Mouse (Mus musculus) hindbrain, embryonic 13.5 days (tissue): ENCODE data around the gene Papola. TPM values are rescaled to one million over a fixed set of nuclear protein-coding genes. Genes with fewer than 3 reads are reported as not detected.

Experiments
- ATAC-seq: fragments of 200-750 bp; cut with Nextera tagmentation; 2 replicates; pipeline ENCODE4 v1.8.0; 2017; ENCODE audit warnings: moderate TSS enrichment; ENCODE audit not compliant: low FRiP score
- H3K27ac ChIP-seq: fragments of 300-500 bp; sonication (generic); 2 replicates; pipeline ENCODE4 v1.5.1; 2015; ENCODE audit warnings: inconsistent platforms, mild to moderate bottlenecking, moderate library complexity
- H3K27me3 ChIP-seq: fragments of 300-500 bp; sonication (generic); 2 replicates; pipeline ENCODE4 v1.6.1; 2015; ENCODE audit warnings: mild to moderate bottlenecking, inconsistent platforms
- H3K36me3 ChIP-seq: fragments of 300-500 bp; sonication (generic); 2 replicates; pipeline ENCODE4 v1.6.1; 2015; ENCODE audit warnings: mild to moderate bottlenecking, inconsistent platforms
- H3K4me1 ChIP-seq: fragments of 300-500 bp; sonication (generic); replicated peaks from 2 replicates; pipeline ENCODE4 v1.6.1; 2015; ENCODE audit warnings: inconsistent platforms
- H3K4me2 ChIP-seq: fragments of 300-500 bp; sonication (generic); 2 replicates; pipeline ENCODE4 v1.6.1; 2015; ENCODE audit warnings: inconsistent platforms, mild to moderate bottlenecking, moderate library complexity
- H3K4me3 ChIP-seq: fragments of 300-500 bp; sonication (generic); 2 replicates; pipeline ENCODE4 v1.5.1; 2015; ENCODE audit warnings: mild to moderate bottlenecking, inconsistent platforms
- H3K9ac ChIP-seq: fragments of 300-500 bp; sonication (generic); 2 replicates; pipeline ENCODE4 v1.6.1; 2015; ENCODE audit warnings: mild to moderate bottlenecking, inconsistent platforms
- H3K9me3 ChIP-seq: fragments of 300-500 bp; sonication (generic); 2 replicates; pipeline ENCODE4 v1.6.1; 2016; ENCODE audit warnings: inconsistent platforms
- WGBS: fragments of 180-500 bp; shearing (Covaris S2); methylation state at CpG from one replicate; pipeline ENCODE4 v1.1.7; 2015; 5-methylcytosine and 5-hydroxymethylcytosine counted together
- polyA plus RNA-seq: library from polyadenylated mRNA; unstranded; fragments of >200 nt; fragmentation: Nextera tagmentation; extraction: Ambion mirVana; gene quantifications from 2 replicates; pipeline ENCODE4 v1.2.1, GENCODE M21; 2015

The Papola gene
- polyA plus RNA-seq, 1 experiment from 2014 or later = 196 TPM

DNA sequence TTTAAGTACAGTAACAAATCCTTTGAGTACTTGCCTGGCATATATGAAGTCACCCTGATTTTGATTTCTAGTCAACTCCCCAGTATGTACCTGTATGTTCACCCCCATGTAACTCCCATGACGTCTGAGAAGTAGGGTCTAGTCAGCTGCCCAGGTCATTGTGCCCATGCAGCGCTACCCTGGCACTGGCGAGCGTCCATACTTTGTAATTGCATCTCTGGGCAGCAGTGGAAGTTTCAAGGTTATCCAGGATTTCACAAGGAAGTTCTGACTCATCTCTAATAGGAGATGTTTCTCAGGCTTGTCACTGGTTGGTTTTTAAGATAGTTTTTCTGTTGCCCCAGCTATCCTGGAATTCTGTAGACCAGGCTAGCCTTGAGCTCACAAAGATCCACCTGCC is 59.9 kb downstream of the Papola start:
- WGBS = 93% methylated on average over 4 of the region's 4 CpGs
- Histone ChIP-seq H3K4me2 (no peak overlapping the region), H3K27me3 (no peaks in the 10 kb centered on the region), H3K4me1 (peaks cover 9% of the 10 kb centered on the region), H3K9ac (no peak overlapping the region), H3K36me3 (peaks cover 14% of the 10 kb centered on the region), H3K4me3 (no peak overlapping the region), H3K9me3 (no peaks in the 10 kb centered on the region), H3K27ac (no peak overlapping the region)
- ATAC-seq = no peak

DNA sequence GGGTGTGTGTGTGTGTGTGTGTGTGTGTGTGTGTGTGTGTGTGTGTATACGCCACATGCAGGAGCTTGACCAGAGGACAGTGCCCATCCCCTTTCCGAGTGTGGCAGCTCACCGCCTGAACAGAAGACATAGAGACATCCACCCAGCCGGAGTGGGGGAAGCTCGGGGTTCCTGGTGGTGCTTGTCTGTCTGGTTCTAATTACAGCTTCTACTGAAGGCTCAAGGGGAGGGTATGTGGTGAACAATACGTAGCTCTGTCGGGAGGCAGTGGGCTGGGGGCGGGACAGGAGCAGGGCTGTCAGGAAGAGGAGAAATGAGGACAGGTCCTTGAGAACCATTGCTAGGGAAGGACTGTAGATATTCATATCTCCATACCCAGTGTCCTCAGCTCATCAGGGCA is 64.6 kb downstream of the Papola start:
- no peak overlapping the region for H3K4me2 ChIP-seq
- H3K4me3 ChIP-seq = no peak overlapping the region
- H3K27me3 ChIP-seq = no peaks in the 10 kb centered on the region
- H3K36me3 ChIP-seq = no peaks in the 10 kb centered on the region
- H3K9ac ChIP-seq = no peak overlapping the region
- ATAC-seq = no peak
- no peak overlapping the region for H3K27ac ChIP-seq
- 51% methylated on average over 7 of the region's 8 CpGs for WGBS
- H3K9me3 ChIP-seq = no peaks in the 10 kb centered on the region
- peaks cover 26% of the 10 kb centered on the region for H3K4me1 ChIP-seq

DNA sequence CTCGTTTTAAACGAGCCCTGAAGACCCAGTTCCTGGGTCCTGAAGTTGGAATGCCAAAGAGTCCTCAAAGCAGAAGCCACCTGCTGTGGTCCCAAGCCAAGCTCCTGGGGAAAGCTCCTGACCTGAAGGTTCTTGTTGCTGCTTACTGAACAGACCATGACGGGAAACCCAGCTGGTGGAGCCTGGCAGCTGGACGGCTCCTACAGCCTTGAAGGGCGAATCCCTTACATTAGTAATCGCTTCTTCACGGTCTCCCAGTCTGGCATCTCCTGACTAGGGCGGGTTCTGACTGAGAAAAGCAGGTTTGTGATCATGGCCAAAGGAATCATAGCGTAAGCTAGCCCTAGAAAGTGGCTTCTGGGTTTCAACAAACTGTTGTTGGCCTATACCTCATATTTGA is 66.2 kb downstream of the Papola start:
- no peak for ATAC-seq
- WGBS = 62% methylated on average over 9 of the region's 9 CpGs

DNA sequence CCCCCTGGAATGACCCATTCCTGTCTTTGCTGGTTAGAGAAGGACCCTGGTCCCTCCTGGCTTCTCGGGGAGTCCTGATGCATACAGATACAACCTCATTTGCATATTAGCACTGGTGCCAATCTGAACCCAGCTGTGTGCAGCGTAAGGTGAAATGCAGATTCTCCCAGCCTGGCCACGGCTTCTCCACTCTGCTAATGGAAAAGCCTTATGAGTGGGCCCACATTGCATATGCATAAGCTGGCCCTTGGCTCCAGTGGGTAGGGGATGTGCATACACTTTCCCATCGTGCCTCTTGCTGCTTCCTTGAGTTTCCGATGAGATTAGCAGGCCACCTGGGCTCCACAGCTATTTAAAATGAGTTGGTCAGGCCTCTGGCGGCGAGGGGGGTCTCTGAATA is 68.3 kb downstream of the Papola start:
- WGBS = 26% methylated on average over 7 of the region's 7 CpGs
- H3K4me1 ChIP-seq = peaks cover 56% of the 10 kb centered on the region

More for the DNA sequence above, 66.2 kb downstream of the Papola start:
- Histone ChIP-seq H3K9me3 (no peaks in the 10 kb centered on the region), H3K27me3 (no peaks in the 10 kb centered on the region), H3K4me3 (no peak overlapping the region), H3K36me3 (no peaks in the 10 kb centered on the region), H3K4me1 (peaks cover 37% of the 10 kb centered on the region), H3K9ac (no peak overlapping the region), H3K4me2 (no peak overlapping the region), H3K27ac (no peak overlapping the region)

DNA sequence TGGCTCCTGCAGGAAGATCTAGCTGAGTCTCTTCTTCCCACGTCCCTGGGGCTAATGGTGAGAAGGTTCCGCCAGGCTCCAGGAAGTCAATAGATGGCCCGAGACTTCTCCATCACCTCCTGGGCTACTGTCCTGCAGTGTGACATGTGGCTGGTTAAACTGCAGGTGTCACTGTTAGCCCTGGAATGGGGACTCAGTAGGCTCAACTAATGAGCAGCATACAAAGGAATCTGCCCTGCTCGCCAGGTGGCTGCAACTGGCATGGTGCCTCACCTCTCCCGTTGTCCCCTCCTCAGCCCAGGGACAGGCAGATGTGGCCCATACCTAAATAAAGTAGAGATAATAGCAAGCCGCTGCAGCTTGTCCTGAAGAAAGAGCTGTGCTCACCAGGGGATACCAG is 70.1 kb downstream of the Papola start:
- 38% methylated on average over 6 of the region's 6 CpGs for WGBS
- Histone ChIP-seq H3K27me3 (no peaks in the 10 kb centered on the region), H3K36me3 (no peaks in the 10 kb centered on the region), H3K4me2 (no peak overlapping the region), H3K4me1 (peaks cover 62% of the 10 kb centered on the region), H3K9me3 (no peaks in the 10 kb centered on the region), H3K4me3 (no peak overlapping the region), H3K27ac (peak overlapping the region; percentile 62; the same call in 1 of the 2 replicates), H3K9ac (0 out of 2 replicates have a peak overlapping the region, but pooled peaks have one; percentile 35)
- ATAC-seq = peak; percentile 39; the same call in 1 of the 2 replicates

More for the DNA sequence above, 68.3 kb downstream of the Papola start:
- Histone ChIP-seq H3K9ac (peak overlapping the region; percentile 19), H3K9me3 (no peaks in the 10 kb centered on the region), H3K36me3 (no peaks in the 10 kb centered on the region), H3K4me2 (no peak overlapping the region), H3K27me3 (no peaks in the 10 kb centered on the region), H3K27ac (peak overlapping the region; percentile 60), H3K4me3 (no peak overlapping the region)
- peak; percentile 60 for ATAC-seq

DNA sequence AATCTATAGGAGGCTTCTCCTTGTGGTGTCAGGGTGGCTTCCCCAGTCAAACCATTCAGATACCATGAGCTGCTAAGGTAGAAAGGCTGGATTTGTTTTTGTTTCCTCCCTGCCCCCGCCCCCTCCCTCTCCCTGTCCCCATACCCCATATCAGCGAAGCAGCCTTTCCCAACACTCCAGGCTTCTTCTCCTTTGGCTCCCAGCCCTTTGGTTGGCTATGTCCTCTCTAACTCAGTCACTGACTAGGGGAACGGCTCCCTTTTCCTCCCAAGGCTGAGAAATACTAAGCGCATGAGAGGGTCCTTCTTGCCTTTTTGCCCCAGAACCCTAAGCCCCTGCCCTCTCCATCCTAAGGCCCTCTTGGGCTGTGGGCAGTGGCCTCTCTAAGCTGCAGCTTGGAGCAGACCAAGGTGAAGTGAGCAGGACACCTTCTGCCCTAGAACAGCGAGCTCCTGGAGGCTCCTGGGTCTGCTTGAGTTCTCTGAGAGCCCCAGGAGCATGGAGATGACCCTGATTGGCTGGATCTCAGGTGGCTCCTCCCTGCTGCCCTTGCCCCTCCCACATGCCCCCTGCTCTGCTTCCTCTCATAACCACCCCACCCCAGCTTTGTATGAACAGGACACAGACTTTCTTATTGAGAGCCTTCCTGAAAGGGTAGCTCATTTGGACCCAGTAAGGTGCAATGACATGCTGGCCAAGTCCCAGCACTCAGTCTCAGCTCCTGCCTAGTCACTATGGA is 73.6 kb downstream of the Papola start:
- H3K9ac ChIP-seq = no peak overlapping the region
- peaks cover 58% of the 10 kb centered on the region for H3K4me1 ChIP-seq
- no peaks in the 10 kb centered on the region for H3K9me3 ChIP-seq
- WGBS = 79% methylated on average over 5 of the region's 5 CpGs
- H3K27me3 ChIP-seq = 0 out of 2 replicates have a peak, but pooled peaks cover 4% of the 10 kb centered on the region
- no peak overlapping the region for H3K27ac ChIP-seq
- H3K36me3 ChIP-seq = no peaks in the 10 kb centered on the region
- H3K4me3 ChIP-seq = no peak overlapping the region
- no peak for ATAC-seq
- no peak overlapping the region for H3K4me2 ChIP-seq

DNA sequence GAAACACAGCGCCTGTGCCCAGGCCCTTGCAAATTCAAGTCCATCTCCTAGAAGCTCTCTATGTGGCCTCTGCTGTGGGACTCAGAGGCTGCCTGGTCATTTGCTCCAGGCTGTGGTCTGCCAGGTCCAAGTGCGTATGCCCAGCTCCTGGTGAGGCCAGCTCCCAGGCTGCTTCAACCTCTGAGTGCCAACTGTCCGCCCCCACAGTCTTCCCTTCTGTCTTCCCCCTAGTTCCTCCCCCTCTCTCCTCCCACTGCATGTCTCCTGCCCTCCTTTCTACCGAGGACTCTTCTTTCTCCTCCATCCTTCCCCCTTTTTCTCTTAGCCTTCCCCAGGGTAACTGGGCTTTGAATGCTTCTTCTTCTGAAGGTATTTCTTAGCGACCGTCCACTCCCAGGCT is 77.6 kb downstream of the Papola start:
- no peak overlapping the region for H3K4me3 ChIP-seq
- WGBS = 57% methylated on average over 6 of the region's 6 CpGs
- H3K4me1 ChIP-seq = peaks cover 24% of the 10 kb centered on the region
- no peaks in the 10 kb centered on the region for H3K36me3 ChIP-seq
- ATAC-seq = no peak
- peaks cover 3% of the 10 kb centered on the region; the same call in 1 of the 2 replicates for H3K9me3 ChIP-seq
- H3K4me2 ChIP-seq = no peak overlapping the region
- no peak overlapping the region for H3K9ac ChIP-seq
- H3K27ac ChIP-seq = 0 out of 2 replicates have a peak overlapping the region, but pooled peaks have one; percentile 1
- 0 out of 2 replicates have a peak, but pooled peaks cover 4% of the 10 kb centered on the region for H3K27me3 ChIP-seq

DNA sequence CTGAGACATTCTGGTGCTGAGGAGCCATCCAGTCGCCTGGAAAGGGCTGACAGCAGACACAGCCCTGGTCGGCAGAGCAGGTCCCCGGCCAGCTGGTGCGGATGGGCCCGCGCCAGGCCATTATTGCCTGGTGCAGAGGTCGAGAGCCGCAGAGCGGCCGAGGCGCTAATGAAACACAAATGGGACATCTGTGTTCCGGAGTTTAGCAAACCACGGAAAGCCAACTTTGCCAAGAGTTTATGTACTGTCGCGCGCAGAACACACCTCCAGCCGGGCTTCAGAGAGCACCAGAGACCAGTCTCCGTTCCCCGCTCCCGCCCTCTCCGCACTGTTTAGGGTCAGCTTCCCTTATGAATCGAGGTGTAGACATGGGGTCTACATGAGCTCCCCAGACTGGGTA is 78.1 kb downstream of the Papola start:
- H3K9ac ChIP-seq = no peak overlapping the region
- WGBS = 63% methylated on average over 22 of the region's 22 CpGs
- no peak for ATAC-seq
- H3K4me2 ChIP-seq = no peak overlapping the region
- H3K36me3 ChIP-seq = no peaks in the 10 kb centered on the region
- peaks cover 20% of the 10 kb centered on the region for H3K4me1 ChIP-seq
- no peak overlapping the region for H3K4me3 ChIP-seq
- peaks cover 6% of the 10 kb centered on the region; the same call in 1 of the 2 replicates for H3K27me3 ChIP-seq
- 0 out of 2 replicates have a peak overlapping the region, but pooled peaks have one; percentile 8 for H3K27ac ChIP-seq
- peaks cover 3% of the 10 kb centered on the region; the same call in 1 of the 2 replicates for H3K9me3 ChIP-seq

DNA sequence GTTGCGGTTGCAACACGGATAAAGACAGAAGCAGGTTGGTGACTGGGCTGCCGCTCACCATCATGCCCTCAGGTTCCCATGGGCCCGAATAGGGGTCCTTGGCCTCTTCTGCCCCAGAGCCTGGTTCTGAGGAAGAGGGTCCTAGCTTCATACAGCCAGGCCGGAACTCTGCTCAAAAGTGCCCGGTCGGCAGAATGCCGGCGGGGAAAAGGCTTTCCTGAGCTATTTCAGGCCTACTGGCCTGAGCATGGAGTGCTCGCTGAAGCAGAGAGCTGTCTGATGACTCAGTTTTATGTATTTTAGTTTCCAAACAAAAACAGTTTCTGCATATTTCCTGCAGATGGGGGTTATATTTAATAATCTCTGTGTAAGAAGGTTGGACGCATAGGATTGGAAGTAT is 78.9 kb downstream of the Papola start:
- 86% methylated on average over 11 of the region's 11 CpGs for WGBS
- H3K4me2 ChIP-seq = no peak overlapping the region
- no peak for ATAC-seq

DNA sequence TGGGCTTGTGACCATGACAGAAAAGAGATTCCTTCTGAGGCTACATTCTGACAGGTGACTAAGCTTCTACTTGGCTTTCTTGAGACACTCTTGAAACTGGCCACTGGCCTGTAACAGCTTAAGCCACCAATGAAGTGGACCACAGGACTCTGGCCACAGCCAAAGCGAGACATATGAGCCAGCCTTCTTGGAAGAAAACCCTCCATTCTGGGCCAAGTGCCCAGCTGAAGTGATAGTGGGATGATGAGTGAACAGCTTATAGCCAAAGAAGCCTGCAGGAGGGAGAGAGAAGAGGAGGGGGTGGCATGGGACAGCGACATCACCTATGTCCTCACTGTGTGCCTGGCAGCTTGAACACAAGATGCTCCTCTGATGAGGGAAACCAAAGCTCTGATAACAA is 83.2 kb downstream of the Papola start:
- H3K27me3 ChIP-seq = peaks cover 28% of the 10 kb centered on the region; the same call in 1 of the 2 replicates
- 95% methylated on average over 2 of the region's 2 CpGs for WGBS
- ATAC-seq = no peak
- H3K4me1 ChIP-seq = peaks cover 12% of the 10 kb centered on the region
- no peak overlapping the region for H3K4me2 ChIP-seq
- H3K4me3 ChIP-seq = no peak overlapping the region
- no peaks in the 10 kb centered on the region for H3K36me3 ChIP-seq
- no peak overlapping the region for H3K27ac ChIP-seq
- no peak overlapping the region for H3K9ac ChIP-seq
- H3K9me3 ChIP-seq = peaks cover 3% of the 10 kb centered on the region; the same call in 1 of the 2 replicates

More for the DNA sequence above, 78.9 kb downstream of the Papola start:
- Histone ChIP-seq H3K4me3 (no peak overlapping the region), H3K36me3 (no peaks in the 10 kb centered on the region), H3K9ac (no peak overlapping the region), H3K27me3 (peaks cover 7% of the 10 kb centered on the region; the same call in 1 of the 2 replicates), H3K9me3 (peaks cover 3% of the 10 kb centered on the region; the same call in 1 of the 2 replicates), H3K4me1 (peaks cover 12% of the 10 kb centered on the region; the same call in 1 of the 2 replicates), H3K27ac (no peak overlapping the region; the same call in 1 of the 2 replicates)

DNA sequence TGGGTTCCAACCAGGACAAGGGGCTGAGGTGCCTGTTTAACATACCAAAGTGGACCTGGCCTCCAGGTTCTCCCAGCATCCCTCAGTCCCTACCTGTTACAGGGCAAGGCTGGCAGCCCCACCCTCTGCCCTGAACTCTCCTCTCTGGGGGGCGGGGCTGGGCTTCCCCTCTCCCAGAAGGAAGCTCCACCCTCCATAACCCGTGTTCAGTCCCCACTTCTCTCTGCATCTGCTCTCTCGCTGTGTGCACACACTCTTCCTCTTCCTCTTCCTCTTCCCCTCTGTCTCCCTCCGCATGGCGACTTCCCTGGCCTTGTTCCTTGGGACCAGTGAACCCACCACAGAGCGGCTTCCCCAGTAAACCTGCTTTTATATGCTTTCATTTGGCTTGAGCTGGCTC is 84.7 kb downstream of the Papola start:
- Histone ChIP-seq H3K9me3 (peaks cover 3% of the 10 kb centered on the region; the same call in 1 of the 2 replicates), H3K4me1 (peaks cover 10% of the 10 kb centered on the region; the same call in 1 of the 2 replicates), H3K9ac (no peak overlapping the region), H3K36me3 (no peaks in the 10 kb centered on the region), H3K4me3 (no peak overlapping the region), H3K27ac (no peak overlapping the region), H3K4me2 (no peak overlapping the region), H3K27me3 (peaks cover 28% of the 10 kb centered on the region; the same call in 1 of the 2 replicates)
- no peak for ATAC-seq
- 35% methylated on average over 6 of the region's 6 CpGs for WGBS

DNA sequence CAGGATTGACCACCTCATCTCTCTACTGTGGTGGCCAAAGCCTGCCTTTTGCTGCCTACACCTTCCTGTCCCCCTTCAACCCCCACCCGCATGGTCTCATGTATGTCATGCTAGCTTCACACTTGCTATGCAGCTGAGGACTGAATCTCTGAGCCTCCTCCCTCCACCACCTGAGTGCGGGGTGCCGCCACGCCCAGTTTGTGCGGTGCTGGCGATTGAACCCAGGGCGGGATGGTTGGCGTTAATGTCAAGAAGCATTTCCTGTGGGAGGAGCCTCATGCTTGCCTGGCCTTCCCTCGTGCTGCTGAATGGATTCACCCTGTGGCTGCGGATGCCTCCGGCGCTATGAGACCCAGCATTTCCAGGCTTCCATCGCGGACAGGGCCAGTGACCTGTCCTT is 85.2 kb downstream of the Papola start:
- H3K4me2 ChIP-seq = no peak overlapping the region
- no peak overlapping the region for H3K27ac ChIP-seq
- peaks cover 28% of the 10 kb centered on the region; the same call in 1 of the 2 replicates for H3K27me3 ChIP-seq
- no peak for ATAC-seq
- H3K4me3 ChIP-seq = no peak overlapping the region
- no peaks in the 10 kb centered on the region for H3K36me3 ChIP-seq
- peaks cover 3% of the 10 kb centered on the region; the same call in 1 of the 2 replicates for H3K9me3 ChIP-seq
- H3K4me1 ChIP-seq = peaks cover 12% of the 10 kb centered on the region
- 33% methylated on average over 14 of the region's 14 CpGs for WGBS
- no peak overlapping the region for H3K9ac ChIP-seq
